Mouse (Mus musculus) lung, postnatal 4 days (tissue): Measurements from ENCODE around the gene Tmem246.
"Not testable (repeated sequence)": the region's sequence is repeated elsewhere in the genome, so short reads cannot be mapped to it uniquely, and the experiment has no call there.

Source experiments
- DNase-seq, 2 experiments: peaks; one replicate each; pipeline ENCODE4 v3.0.0; 2021

Gene Tmem246

DNA sequence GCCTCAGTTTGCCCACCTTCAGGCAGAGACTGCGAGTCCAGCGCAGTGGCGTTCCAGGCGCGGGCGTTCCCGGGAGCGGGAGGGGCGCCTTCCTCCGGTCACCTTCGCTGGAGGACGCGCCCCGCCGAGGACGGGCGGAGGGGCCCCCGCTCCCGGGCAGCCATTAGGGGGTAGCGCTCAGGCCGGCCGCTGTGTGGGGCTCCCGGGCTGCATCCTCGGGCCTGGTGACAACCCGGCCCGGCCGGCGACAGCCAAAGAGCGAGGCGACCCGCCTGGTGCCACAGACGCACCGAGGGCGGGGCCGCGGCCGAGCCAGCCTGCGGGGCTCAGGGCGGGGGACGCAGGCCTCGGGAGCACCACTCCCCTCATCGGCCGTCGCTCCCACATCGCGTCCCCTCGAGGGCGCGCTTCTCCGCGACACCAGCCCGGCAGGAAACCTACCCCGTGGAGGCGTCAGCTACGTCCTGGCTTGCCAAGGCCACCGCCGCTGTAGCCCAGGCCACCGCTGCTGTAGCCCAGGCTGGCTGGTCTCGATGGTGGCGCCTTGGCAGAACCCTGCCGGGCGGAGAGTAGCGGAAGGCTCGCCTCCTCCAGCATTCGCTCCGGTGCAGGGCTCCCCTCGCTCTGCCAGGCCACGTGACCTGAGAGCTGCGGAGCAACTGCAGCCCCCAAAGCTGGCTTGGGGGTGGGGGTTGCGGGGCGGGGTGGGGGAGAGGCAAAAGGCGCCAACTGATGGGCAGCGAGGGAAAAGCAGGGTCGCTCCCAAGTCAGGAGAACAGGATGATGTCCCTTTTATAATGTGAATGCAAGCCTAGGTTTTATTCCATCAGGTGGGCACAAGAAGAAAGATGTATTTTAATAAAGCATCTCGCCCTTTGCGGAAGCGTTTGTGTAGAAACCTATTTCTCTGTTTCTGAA, at the start of gene Tmem246:
Gene Tmem246 (minus strand): TSS at position 694 of the 918 bp plus-strand sequence.
- peak; percentile 81 to 88 for DNase-seq

DNA sequence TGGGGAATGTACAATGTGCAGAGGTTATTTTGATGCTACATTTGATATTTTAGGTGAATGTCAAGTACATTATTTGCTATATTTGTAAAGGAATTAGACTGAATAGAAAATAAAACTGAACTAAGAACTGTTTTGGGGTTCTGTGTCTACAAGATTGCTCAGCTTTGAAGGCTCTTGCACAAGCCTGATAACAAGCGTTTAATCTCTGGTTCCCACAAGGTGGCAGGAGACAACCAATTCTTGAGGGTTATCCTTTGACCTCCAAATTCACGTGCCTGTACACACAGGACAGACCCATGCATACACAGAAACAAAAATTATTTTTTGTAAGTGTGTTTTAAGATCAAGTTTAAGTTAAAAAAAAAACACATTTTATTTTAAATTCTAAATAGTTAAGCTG, 42.2 kb upstream of the Tmem246 start:
- no peak for DNase-seq

DNA sequence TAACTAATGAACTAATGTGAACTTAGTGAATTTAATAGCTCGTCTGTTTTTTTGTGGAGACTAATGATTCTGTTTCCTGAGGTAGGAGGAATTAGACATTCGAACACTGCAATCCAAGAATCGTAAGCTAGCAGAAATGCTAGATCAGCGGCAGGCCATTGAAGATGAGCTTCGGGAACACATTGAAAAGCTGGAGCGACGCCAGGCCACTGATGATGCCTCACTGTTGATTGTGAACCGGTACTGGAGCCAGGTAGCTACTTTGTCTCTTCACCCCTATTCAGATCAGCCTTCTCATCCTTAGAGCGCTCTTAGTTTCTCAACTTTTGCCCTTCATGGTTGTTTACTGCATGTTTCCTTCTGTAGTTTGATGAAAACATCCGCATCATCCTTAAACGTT, 40.1 kb upstream of the Tmem246 start:
- DNase-seq = no peak

DNA sequence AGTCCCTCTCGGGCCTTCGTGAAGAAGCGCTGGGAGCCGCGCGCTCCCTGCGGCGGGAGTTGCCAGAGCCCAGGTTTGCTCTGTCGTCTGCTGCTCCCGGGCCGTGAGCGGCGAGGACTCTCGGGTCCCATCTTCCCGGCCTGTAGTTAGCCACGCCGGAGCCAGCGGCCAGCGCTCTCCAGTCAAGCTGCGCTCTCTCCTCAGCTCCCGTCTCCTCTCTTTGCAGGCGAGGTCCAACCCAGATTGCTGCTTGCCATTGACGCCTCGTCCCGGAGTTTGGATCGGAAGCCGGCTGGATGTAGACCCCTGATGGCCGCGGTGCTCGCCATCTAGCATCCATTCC, 34.4 kb upstream of the Tmem246 start:
- no peak for DNase-seq

DNA sequence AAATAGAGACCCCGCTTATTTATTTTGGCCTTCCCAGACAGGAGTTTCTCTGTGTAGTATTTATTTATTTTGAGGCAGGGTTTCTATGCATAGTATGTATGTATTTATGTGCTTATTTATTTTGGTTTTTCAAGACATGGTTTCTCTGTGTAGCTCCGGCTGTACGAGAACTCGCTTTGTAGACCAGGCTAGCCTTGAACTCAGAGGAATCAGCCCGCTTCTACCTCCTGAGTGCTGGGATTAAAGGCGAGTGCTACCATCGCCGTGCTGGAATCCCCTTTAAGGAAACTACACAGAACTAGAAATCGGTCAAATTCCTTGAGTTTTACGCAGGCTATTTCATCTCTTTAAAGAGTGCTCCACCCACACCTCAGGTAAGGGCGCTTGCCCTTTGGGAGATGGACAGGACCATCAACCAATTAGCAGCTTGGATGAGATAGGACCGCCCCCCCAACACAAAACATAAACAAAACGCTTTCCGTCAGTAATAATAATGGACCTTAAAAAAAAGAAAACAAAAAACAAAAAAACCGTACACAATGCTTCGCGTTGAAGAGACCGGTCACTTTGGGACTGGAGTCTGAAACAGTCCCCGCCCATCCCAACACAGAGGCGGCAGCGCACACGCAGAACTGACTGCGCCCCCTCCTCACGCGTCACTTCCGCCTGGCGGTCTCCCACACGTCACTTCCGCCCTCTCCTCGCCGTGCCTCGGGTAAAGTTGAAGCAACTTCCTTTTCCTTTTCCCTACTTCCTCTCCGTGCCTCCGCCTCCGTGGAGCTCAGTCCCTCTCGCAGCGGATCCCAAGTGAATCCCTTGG, 33.9 kb upstream of the Tmem246 start, which contains the start of gene Rnf20:
Gene Rnf20 (plus strand): TSS at position 688 of the 820 bp plus-strand sequence.
- peak; percentile 97 for DNase-seq

DNA sequence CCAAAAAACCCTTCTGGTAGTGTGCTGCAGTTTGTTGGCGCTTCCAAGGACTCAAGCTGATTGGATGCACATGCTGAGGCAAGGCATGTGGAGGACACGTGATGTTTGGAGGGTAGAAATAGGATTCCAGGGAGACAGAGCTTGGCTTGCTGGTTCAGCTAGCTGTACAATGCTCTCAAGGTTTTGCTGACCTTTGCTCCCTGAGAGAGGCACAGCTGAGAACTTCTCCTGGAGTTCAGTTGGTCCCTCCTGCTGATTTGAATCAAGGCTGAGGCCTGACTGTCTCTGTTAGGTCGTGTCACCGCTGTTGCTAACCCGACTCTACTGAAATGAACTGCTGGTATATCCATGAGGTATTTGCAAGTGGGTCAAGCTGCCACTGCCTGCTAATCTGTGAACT, 31.3 kb upstream of the Tmem246 start:
- DNase-seq = no peak

DNA sequence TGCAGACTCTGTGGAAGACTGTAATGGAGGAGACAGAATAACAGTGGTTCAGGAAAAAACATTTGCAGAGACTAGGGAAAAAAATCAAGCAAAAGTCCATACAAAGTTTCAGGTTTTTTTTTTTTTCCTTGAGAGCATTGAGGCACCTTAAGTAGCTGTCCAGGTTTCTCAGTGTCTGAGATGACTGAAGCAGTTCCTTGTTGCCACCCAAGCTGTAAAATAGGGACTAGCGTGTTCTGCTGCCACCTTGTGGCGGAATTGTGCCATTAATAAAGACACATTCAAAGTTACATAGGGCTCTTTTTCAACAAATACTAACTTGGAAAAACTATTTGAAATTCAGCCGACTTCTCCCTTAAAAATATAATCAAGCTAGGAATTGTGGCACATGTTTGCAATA, 29.3 kb upstream of the Tmem246 start:
- DNase-seq = peak; percentile 39 to 77

DNA sequence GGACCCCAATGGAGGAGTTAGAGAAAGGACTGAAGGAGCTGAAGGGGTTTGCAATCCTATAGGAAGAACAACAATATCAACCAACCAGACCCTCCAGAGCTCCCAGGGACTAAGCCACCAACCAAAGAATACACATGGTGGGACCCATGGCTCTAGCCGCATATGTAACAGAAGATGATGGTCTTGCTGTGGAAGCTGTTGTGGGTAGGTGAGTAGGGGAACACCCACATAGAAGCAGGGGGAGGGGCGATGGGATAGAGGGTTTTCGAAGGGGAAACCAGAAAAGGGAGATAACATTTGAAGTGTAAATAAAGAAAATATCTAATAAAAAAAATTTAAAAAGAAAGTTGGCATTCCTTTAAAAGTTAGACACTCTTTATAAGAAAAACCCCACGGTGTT, 27.3 kb upstream of the Tmem246 start:
- not testable (repeated sequence) for DNase-seq

DNA sequence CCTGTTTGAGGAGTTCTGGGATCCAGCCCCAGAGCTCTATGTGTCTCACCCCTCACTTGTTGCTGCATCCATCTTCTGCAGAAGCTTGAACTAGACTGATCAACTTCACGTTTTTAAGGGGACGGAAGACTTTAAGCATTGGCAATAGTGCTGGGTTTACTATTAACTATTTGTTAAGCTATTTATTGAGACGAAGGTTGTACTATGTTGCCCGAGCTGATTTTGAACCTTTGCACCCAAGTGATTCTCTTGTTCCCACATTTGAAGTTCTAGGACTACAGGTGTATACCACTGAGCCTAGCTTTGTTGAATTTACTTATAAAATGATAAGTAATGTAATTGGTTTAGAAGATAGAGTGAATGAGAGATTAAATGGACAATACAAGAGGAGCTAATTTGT, 26.2 kb upstream of the Tmem246 start:
- no peak for DNase-seq

DNA sequence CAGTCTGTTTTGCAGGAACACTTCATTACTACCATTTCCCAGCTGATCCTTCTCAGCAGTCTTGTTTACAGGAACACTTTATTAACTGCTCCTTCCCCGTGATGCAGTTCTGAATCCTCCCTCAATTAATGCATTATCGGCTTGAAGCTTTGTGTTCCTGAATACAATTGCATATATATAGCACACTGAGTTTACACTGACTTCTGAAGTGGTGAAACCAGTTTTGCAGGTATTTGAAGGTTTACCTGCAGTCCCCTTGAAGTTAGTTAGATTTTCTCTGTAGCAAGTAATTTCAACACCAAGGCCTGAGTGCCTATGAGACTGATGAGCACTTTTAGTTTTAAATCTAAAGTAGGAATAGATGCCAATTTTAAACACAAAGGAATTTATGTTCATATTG, 24.6 kb upstream of the Tmem246 start:
- no peak for DNase-seq

DNA sequence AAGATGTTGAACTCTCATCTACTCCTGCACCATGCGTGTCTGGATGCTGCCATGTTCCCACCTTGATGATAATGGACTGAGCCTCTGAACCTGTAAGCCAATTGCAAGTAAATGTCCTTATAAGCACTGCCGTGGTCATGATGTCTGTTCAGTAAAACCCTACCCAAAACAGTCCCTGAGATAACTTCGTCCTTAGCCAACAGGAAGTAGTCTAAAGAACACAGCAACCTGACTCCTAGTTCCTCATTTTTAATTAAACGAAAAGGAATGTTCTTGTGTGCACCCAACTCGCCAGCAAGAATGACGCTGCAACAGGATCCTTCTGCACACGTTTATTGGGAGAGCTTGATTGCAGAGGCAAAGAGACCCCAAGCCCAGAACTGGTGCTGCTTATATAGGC, 22.2 kb upstream of the Tmem246 start:
- DNase-seq = not testable (repeated sequence)

DNA sequence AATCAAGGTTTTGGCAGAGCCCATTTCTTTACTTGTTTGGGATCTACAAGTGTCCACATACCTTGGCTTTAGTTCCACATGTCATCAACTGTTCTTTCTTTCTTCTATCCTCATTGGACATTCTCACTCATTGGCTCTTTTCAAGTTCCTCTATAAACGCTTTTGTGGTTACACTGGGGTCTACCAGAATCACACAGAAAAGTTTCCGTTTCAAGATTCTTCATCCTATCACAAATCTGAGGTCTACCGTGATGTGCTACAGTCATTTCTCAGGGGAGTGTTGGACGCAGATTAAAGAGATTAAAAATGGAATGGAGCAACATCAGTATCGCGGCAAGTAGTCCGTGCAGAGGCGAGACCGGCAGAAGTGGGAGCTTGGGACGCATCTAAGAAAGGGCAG, 19.2 kb upstream of the Tmem246 start:
- DNase-seq = no peak

DNA sequence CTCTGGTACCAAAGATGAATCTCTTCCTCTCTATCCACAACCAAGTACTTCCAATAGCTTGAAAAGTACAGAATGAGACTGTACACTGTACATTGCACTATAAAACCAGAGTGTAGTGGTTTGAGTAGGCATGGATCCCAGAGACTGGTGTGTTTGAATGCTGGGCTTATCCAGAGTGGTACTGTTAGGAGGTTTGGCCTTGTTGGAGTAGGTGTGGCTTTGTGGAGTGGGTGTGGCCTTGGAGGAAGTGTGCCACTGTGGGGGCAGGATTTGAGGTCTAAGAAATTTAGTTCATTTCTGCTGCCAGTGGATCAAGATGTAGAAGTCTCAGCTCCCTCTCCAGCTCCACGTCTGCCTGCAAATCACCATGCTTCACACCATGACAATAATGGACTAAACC, 7.8 kb upstream of the Tmem246 start:
- DNase-seq = no peak

DNA sequence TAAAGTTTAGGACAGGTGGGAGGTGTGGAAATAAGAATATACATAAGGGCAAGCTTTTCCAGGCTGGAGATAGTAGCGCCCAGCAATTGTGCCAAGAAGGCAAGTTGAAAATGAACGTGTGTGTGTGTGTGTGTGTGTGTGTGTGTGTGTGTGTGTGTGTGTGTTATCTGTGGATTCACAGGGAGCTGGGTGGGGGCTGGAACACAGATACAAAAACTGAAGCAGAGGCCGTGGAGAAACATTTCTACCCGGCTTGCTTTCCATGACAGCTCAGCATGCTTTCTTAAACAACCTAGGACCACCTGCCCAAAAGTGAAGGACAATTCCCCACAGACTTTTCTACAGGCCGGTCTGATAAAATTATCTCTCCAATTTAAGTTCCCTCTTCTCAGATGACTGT, 6.9 kb upstream of the Tmem246 start:
- no peak for DNase-seq

DNA sequence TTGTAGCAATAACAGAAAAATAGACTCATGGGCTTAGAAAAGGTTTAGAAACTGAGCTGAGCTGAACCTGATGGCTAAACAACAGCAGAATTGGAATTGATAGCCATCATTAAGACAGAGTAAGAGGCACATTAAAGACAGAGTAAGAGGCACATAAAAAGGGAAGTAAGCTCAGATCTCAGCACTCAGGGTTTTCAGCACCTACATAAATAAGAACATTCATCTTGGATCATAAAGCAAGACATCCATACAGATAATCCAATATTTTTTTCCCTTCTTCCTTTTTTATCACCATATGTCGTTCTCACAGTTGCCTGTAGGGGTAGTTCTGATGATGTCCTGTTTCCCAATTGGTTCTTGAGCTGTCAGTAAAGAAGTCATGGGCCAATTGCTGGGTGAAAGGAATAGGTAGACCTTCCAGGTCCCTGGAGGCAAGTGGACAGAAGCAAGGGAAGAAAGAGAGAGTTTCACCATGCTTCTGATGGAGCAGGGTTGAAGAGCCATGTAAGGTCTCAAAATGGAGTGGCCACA, 6.4 kb upstream of the Tmem246 start:
- DNase-seq = no peak

DNA sequence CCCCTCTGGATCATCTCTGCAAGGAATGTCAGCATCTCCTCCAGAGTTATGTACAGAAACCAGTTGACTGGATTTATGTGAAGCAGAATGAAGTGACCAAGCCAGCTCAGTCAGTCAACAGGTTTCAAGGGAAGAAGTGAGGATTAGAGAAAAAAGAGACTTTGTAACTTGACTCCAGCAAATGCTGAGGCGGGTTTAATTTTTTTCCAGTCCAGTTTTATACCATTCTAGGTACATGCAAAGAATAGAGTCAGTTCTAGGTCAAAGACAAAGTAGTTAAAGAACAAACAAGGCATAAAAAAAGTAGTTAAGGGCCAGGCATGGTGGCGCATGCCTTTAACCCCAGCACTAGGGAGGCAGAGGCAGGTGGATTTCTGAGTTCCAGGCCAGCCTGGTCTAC, 5.5 kb upstream of the Tmem246 start:
- DNase-seq = no peak

DNA sequence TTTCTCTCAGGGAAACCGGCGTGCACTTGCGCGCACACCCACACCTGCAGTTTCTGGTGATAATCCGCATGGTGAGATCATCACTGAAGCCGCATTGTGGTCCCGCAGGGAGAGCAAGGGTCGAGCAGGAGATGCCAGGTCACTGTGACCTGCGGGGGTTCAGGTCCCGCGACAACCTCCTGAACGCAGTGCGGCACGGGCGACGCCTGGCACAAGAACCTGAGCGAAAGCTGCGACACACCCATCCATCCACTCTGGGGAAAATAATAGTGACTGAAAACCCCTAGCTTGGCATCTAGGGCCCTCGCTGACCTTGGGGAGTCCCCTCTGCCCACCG, 862 bp downstream of the Tmem246 start:
- no peak for DNase-seq

DNA sequence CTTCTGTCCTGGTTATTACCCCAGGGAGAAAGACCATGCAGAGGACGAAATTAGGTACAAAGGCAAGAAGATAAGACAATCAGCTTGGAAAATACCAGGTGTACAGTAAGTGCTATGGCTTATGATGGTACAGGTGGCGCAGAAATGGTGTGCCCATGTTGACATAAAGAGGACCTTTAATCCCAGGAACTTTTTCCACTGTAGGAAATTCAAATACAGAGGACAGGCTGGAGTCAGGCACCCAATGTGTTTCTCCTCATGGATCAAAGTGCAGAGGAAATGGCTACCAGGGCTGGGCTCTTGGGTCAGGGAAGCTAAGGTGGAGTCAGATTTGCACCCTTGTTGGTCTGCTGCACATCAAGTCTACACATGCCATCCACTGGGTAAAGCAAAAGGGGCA, 7.5 kb downstream of the Tmem246 start:
- no peak for DNase-seq

DNA sequence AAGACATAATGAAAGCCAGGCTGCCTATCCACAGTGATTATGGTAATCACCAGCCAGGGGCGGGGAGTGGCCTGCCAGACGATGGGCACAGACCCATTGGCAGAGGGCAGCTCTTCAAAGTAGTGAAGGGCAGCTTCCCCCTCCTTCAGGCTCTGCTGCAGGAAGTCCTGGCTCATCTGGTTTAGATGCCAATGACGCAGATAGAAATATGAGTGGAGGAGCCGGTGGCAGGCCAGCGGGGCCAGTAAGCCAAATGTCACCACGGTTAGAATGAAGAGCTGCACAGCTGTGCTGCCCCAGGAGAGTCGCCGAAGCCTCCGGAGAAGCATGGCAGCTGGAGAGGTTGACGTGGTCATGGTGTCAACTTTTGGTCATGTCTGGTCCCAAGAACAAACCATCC, 10.9 kb downstream of the Tmem246 start:
- no peak for DNase-seq

DNA sequence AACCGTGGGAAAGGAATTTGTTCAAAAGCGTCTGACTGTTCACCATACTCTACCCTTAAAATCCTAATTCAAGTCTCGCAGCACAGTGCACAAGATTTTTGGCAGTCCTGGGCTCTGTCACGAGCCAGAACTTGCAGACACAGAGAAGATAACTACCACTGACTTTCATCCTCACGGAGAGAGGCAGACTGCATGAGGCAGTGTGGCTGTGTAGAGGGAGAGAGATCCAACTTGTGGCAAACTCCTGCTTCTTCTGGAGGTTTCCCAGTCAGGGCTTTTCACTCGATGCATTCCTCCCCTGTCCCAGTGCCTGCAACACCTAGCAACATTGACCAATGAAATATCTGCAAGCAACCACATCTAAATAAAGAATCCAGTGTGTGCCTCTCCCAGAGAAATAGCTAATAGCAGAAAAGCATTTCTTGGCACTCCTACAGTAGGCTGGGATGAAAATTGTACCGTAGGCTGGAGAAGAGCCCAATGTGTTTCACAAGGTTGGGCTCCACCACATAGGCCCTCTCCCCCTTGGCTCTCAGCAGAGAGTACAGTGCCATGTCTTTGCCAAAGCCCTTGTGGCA, 12.1 kb downstream of the Tmem246 start:
- no peak for DNase-seq

DNA sequence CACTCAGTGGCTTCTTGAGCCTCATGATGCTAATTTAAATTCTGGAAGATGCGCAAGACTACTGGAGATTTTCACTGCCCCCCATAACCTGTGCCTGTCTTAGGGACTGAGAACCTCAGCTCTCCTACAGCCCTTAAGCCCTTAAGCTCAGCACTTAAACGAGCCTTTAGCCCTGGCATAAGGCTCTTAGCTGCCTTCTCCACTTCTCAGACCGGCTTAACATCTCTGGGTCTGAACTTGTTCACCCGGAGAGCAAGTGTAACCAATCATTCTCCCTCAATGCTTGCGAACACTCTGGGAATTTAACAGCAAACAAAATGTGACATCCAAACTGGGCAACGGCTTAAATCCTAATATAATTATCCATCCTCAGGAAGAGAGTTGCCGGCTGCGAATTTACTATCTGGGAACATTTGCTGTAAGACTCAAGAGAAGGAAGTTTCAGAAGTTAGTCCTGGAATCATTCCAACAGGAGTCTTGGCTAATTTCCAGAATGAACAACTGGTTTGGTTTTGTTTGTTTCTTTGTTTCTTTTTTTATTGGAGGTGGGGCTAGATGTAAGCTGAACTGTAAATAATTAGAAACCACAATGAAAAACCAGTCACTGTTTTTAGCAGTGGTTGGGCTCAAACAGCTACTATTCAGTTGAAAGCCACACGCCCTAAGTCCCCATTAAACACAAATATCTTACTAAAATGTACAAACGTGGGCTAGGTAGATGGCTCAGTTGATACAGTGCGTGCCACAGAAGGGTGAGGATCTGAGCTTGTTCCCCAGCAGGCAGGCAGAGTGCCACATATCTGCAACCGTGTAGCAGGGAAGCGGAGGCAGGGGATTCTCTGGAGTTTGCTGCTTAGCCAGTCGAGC, 13.5 kb downstream of the Tmem246 start:
- peak in 1 of 2 experiments; percentile 25 for DNase-seq

DNA sequence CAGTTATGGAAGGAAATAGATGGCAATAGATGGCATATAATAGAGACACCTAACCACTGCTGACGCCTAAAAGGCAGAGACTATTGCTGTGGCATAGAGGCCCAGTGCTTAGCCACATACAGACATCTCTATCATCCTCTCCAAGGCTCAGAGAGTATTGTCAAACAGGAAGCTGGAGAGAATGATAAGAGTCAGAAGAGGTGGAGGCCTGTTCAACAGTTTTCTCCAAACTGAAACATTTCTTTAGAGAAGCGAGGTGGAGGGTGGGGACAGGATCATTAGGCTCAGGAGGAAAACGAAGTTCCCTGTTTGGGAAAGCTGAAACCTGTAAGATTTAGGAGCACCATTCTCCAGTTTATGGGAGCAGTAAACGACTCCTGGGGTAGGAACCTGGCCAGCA, 16.4 kb downstream of the Tmem246 start:
- no peak for DNase-seq

DNA sequence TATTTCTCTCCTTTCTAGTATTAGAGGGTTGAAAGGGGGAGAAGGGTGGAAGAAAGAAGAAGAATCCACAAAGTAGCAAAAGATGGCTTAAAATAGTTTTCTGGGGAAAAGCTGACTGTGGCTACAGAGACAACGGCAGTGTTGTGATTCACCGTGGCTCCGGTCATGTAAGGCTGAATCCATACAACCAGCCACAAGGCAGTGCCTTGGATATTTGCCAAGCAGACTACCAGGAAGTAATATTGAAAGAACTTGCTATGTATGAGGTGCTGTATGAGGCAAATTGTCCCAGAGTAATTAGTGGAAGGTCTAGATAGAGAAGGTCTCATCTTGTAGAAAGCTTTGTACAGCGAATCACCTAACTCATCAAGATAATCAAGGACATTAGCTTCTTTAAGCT, 25.5 kb downstream of the Tmem246 start:
- DNase-seq = no peak
